Mouse (Mus musculus) layer of hippocampus, adult 18-20 months (tissue): ENCODE results near the gene Rin3. TPM values are rescaled to one million over a fixed set of nuclear protein-coding genes. Genes with fewer than 3 reads are reported as not detected.
A peak's percentile ranks its signal among the peaks of the same experiment; 100 is the strongest.

ENCODE experiments used
- DNase-seq, 2 experiments: peaks; one replicate each; pipeline ENCODE4 v3.0.0; 2022; ENCODE audit warnings: low spot score in 2 of 2
- total RNA-seq, 2 experiments: library from RNA; stranded (reverse); gene quantifications; 2 replicates each; pipeline ENCODE4 v1.2.3; 2021

Gene Rin3
- total RNA-seq, 2 experiments from 2014 or later: 3.0 to 3.3 TPM

GRCm38 (mm10) chr12:102302322-102302721 lies 19.5 kb downstream of the Rin3 start:
- no peak for DNase-seq

DNA sequence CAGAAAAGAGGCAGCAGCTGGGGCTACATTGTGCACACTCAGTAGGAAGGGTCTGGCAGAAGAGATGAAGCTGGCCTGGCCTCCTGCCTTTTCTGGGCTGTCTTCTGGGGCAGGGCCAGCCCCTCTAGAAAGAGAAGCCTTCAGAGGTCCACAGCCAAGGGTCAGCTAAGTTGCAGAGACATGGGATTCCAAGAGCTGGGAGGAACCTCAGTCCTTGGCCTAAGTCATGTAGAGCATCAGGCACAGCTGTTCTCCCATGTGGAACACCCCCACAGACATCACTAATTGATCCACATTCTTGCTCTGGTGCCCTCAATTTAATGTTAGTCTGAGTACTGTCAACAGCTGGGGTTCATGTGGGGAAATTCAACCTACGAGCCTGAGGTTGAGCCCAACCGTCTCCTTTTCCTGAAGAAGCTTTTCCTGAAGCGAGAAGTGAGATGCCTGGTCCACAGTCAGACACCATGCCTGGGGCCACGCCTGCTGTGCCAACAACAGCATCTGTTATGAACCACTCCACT lies 20.0 kb downstream of the Rin3 start:
- no peak for DNase-seq

- no peak for DNase-seq
Measured at GRCm38 (mm10) chr12:102303867-102304266, 21.0 kb downstream of the Rin3 start.

GRCm38 (mm10) chr12:102305069-102305836 lies 22.4 kb downstream of the Rin3 start:
- DNase-seq: peak in 1 of 2 experiments; percentile 26

DNA sequence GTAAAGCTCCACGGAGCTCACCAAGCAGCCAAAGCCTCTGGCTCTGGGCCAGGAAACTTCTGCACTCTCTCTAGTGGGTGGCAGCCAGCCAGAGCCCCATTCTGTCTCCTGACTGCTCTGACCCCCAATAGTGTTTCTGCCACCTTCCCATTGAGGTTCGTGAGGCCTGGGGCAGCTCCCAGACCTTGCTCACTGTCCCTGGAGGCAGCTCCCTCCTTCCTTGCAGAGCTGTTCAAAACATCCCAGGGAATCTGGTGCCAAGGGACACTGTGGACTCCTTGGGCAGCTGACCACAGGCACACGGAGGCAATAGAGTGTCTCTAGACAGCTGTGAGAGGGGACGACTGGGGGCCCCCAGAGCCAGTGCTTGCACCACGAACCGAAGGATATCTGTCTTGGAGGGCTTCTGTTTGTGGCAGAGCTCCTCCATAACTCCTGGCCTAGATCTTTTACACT lies 25.2 kb downstream of the Rin3 start:
- no peak for DNase-seq

DNA sequence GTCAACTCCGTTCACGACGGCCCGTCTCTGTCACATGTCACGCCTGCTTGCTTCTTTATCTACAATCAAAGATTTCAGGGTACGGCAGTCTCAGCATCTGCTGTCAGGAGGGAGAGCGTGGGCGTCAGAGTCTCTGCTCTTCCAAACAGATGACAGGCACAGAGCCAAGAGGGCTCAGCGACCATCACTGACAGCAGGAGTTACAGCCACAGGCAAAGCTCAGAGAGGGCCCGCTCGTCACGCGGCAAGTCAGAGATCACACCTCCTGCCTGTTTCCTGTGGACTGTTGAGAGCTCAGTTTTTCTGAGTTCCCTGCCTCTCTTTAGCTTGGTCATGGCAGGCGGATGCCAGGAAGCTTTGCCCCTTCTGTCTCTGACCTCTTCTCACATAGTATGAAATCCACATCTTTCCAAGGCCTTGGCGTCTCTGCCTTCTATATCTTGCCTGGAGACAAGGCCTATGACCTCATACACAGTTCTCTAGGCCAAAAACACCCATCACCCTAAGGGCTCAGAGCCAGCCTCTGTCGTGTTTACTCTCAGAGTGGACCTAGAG lies 25.7 kb downstream of the Rin3 start:
- DNase-seq: peak; percentile 37 to 73

GRCm38 (mm10) chr12:102309099-102309799 lies 26.4 kb downstream of the Rin3 start:
- DNase-seq: no peak

- DNase-seq: peak in 1 of 2 experiments; percentile 60
Measured at GRCm38 (mm10) chr12:102309800-102310195, 26.9 kb downstream of the Rin3 start.

DNA sequence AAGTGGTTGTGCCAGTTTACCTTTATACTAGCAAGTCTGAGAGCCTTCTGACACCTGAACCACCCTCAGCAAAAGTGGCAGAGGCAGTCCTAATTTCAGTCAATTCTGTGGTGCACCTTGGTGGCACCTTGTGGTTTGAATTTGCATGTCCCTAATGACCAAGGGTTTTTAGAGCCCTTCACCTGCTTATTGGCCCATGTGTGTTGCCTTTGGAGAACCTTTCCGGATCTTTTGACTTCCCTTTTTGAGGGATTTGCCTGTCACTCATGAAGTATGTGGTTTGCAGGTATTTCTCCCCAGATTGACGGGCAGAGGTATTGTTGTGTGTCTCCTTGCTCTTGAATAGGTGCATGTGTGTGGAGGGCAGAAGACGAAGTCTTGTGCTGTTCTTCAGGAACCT lies 27.4 kb downstream of the Rin3 start:
- DNase-seq: no peak

GRCm38 (mm10) chr12:102311454-102311853 lies 28.6 kb downstream of the Rin3 start:
- no peak for DNase-seq

DNA sequence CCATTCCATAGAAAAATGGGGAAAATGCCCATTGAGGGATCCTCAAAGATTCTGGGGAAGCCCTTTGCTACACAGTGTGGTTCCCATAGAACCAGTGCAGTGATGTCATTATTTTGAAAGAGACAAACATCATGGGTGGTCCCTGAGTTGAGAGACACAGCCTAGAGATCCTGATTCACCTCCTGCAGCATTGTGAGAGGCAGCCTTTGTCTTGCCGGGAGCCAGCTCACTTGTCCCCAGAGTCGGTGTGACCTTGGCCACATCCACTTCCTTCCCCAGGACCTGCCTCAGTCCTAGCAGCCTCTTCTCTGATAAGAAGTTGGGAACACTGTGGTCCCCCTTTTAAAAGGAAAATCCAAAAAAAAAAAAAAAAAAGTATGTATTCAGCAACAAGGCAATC lies 36.3 kb downstream of the Rin3 start:
- DNase-seq: no peak

DNA sequence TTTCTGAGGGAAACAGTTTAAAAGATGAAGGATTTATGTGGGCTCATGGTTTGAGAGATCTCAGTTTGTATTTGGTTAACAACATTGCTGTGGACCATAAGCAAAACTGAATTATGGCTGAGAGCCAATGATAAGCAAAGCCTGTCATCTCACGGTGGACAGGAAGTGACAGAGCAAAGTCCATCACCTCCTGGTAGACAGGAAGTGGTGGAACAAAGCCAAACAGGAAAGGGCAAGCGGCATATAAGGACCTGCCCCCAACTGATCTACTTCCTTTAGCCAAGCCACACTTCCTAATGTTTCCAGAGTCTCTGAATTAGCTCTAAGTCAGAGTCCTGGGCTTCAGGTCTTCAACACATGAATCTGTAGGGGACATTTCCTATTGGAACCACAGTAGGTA lies 37.1 kb downstream of the Rin3 start:
- no peak for DNase-seq

- no peak for DNase-seq
Measured at GRCm38 (mm10) chr12:102320322-102320721, 37.5 kb downstream of the Rin3 start.

- DNase-seq: no peak
Measured at GRCm38 (mm10) chr12:102321064-102321728, 38.3 kb downstream of the Rin3 start.

- DNase-seq: no peak
Measured at GRCm38 (mm10) chr12:102321855-102322254, 39.0 kb downstream of the Rin3 start.

- DNase-seq: no peak
Measured at GRCm38 (mm10) chr12:102323392-102323791, 40.5 kb downstream of the Rin3 start.

DNA sequence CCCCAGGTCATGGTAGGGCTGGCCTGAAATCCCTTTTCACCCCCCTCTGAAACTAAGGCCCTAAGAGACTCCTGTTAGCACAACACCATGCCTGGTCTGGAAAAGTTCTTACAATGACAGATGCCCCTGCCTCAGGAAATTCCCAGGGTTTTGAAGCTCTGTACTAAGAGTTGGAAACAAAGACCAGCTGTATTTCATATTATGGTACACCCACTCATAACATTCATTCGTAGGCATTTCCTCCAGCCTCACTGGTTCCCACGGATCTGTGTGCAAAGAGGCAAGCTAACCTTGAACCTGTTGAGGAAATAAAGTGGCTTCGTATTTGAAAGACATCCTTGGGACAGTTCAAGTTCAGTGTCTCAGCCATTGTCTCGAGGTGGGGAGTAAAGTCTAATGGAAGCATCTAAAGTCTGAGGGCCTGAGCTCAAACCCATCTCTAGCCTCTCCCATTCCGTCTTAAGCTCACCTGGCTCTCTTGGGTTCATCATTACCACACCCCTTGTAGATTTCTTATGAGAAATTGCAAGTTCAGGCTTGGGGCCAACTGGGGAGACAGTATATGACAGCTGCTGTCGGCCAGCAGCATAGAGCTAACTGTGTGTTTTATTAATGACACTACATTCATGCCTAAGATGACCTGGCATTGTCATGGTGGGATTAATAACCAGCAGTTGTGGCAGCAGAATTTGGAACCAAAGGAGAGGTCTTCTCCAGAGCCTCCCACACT lies 41.5 kb downstream of the Rin3 start:
- no peak for DNase-seq

GRCm38 (mm10) chr12:102324886-102325220 lies 42.0 kb downstream of the Rin3 start:
- no peak for DNase-seq

GRCm38 (mm10) chr12:102326753-102327340 lies 44.0 kb downstream of the Rin3 start:
- no peak for DNase-seq

DNA sequence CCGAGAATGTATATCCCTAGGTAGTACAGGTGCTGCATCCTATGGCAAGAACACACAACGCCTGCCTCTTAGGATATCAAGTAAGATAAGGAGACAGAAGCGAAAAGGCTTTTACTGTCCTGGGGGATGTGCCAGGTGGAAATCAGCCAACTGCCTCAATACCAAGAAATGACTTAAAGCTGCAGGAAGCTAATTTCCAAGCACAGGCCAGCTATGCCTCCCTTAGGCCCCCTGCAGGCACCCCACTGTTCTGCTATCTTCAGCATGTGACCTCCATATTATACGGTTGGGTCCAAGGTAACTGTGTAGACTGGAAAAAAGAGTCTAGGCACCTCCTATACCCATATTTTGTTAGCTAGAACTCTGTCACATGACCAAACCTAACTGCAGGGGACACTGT lies 44.7 kb downstream of the Rin3 start:
- no peak for DNase-seq

- DNase-seq: no peak
Measured at GRCm38 (mm10) chr12:102328090-102328489, 45.2 kb downstream of the Rin3 start.
